Mouse (Mus musculus): ENCODE measurements around the gene Xrn2. TPM values are rescaled to one million over a fixed set of nuclear protein-coding genes. Genes with fewer than 3 reads are reported as not detected.

Xrn2 gene
- polyA plus RNA-seq, 1 experiment from 2014 or later, result 62.9 TPM

GRCm38 (mm10) chr2:147069077-147069476 is 56.3 kb downstream of the Xrn2 start:
- H3K36me3 ChIP-seq, result peaks cover 22% of the 10 kb centered on the region
- no peak overlapping the region for H3K27ac ChIP-seq
- H3K27me3 ChIP-seq, result no peaks in the 10 kb centered on the region
- H3K4me2 ChIP-seq, result no peak overlapping the region
- H3K9me3 ChIP-seq, result no peaks in the 10 kb centered on the region
- no peak overlapping the region for H3K4me3 ChIP-seq
- ATAC-seq (ENCODE audit: insufficient number of reproducible peaks, low FRiP score, low TSS enrichment, low read depth), result no peak
- H3K4me1 ChIP-seq, result no peaks in the 10 kb centered on the region
- 69% methylated on average over 1 of the region's 1 CpGs for WGBS
- no peak overlapping the region for H3K9ac ChIP-seq

- Histone ChIP-seq H3K4me1 (no peaks in the 10 kb centered on the region), H3K36me3 (peaks cover 21% of the 10 kb centered on the region), H3K4me3 (no peak overlapping the region), H3K27me3 (no peaks in the 10 kb centered on the region), H3K4me2 (no peak overlapping the region), H3K9ac (no peak overlapping the region), H3K9me3 (no peaks in the 10 kb centered on the region), H3K27ac (no peak overlapping the region)
- ATAC-seq (ENCODE audit: insufficient number of reproducible peaks, low FRiP score, low TSS enrichment, low read depth), result no peak
- WGBS, result 83% methylated on average over 1 of the region's 1 CpGs
Observed at GRCm38 (mm10) chr2:147070305-147070704, 57.5 kb downstream of the Xrn2 start.

GRCm38 (mm10) chr2:147073962-147074361 is 61.2 kb downstream of the Xrn2 start:
- H3K27ac ChIP-seq, result no peak overlapping the region
- H3K4me1 ChIP-seq, result no peaks in the 10 kb centered on the region
- no peak for ATAC-seq (ENCODE audit: insufficient number of reproducible peaks, low FRiP score, low TSS enrichment, low read depth)
- 71% methylated on average over 2 of the region's 2 CpGs for WGBS
- H3K9ac ChIP-seq, result no peak overlapping the region
- no peak overlapping the region for H3K4me3 ChIP-seq
- H3K4me2 ChIP-seq, result no peak overlapping the region
- peaks cover 21% of the 10 kb centered on the region; the same call in 1 of the 2 replicates for H3K36me3 ChIP-seq
- H3K9me3 ChIP-seq, result no peaks in the 10 kb centered on the region
- H3K27me3 ChIP-seq, result peaks cover under 1% of the 10 kb centered on the region; the same call in 1 of the 2 replicates

GRCm38 (mm10) chr2:147074399-147074798 is 61.6 kb downstream of the Xrn2 start:
- ATAC-seq (ENCODE audit: insufficient number of reproducible peaks, low FRiP score, low TSS enrichment, low read depth), result no peak
- Histone ChIP-seq H3K4me1 (no peaks in the 10 kb centered on the region), H3K9me3 (no peaks in the 10 kb centered on the region), H3K9ac (no peak overlapping the region), H3K4me3 (no peak overlapping the region), H3K27ac (no peak overlapping the region), H3K4me2 (no peak overlapping the region), H3K36me3 (peaks cover 21% of the 10 kb centered on the region; the same call in 1 of the 2 replicates), H3K27me3 (peaks cover 5% of the 10 kb centered on the region)
- 84% methylated on average over 4 of the region's 4 CpGs for WGBS

DNA sequence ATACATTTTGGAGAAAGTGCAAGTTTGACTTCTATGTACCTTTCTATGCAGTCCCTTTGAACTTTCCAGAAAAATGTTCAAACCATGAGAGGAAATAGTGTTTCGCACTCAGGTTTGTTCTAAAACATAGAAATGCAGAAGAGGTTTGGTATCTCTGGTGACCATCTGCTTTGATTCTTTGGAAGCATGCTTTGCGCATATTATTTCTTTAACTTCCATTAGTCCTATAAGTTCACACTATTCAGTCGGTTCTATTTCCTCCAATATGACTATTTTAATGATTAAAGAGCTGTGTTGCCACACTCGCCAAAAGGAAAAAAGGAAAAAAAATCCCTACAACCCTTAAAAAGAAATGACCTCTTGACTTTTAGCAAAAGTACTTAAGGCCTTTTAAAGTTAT is 69.6 kb downstream of the Xrn2 start:
- WGBS, result 63% methylated on average over 4 of the region's 4 CpGs
- ATAC-seq (ENCODE audit: insufficient number of reproducible peaks, low FRiP score, low TSS enrichment, low read depth), result no peak

GRCm38 (mm10) chr2:147083471-147084365 is 70.9 kb downstream of the Xrn2 start:
- no peak overlapping the region for H3K9ac ChIP-seq
- H3K9me3 ChIP-seq, result no peaks in the 10 kb centered on the region
- no peak overlapping the region for H3K27ac ChIP-seq
- H3K4me3 ChIP-seq, result peak overlapping the region; percentile 43
- WGBS, result 1% methylated on average over 72 of the region's 72 CpGs
- H3K36me3 ChIP-seq, result no peaks in the 10 kb centered on the region
- peaks cover 19% of the 10 kb centered on the region for H3K4me1 ChIP-seq
- H3K4me2 ChIP-seq, result peak overlapping the region; percentile 76
- peaks cover 75% of the 10 kb centered on the region for H3K27me3 ChIP-seq
- no peak for ATAC-seq (ENCODE audit: insufficient number of reproducible peaks, low FRiP score, low TSS enrichment, low read depth)

More for the DNA sequence above, 69.6 kb downstream of the Xrn2 start:
- Histone ChIP-seq H3K9me3 (no peaks in the 10 kb centered on the region), H3K4me2 (no peak overlapping the region), H3K4me1 (peaks cover 19% of the 10 kb centered on the region), H3K27me3 (peaks cover 69% of the 10 kb centered on the region), H3K36me3 (0 out of 2 replicates have a peak, but pooled peaks cover under 1% of the 10 kb centered on the region), H3K27ac (no peak overlapping the region), H3K4me3 (no peak overlapping the region), H3K9ac (no peak overlapping the region)

DNA sequence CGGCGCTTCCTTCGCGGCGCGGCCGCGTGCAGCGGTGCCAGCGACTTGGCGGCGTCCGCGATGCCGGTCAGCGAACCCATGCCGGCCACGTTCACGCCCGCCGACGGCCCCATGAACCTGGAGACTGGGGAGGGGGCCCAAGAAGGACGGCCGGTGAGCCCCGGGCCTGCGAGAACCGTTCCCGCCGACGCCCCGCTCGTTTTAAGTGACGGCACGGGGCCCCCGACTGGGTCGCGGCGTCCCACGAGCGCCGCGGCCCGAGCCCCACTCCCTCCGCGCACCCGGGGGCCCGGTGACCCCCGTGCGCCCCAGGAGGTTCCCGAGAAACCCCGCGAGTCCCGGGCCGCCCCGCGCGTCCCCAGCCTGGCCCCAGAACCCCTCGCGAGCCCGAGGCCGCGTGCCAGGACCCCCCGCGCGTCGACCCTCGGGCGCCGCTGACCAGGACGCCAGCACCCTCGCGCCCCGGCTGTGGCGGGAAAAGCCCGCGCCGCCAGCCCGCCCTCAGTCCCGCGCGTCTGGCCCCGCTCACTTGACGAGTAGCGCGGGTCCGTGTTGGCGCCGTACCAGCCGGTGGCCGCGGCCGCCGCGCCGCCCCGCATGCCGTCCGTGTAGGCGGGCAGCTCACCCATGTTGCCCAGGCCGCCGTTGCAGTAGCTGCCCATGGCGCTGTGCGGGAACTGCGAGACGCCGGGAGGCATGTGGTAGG is 71.7 kb downstream of the Xrn2 start:
- no peak overlapping the region for H3K9ac ChIP-seq
- no peak overlapping the region for H3K27ac ChIP-seq
- H3K27me3 ChIP-seq, result peaks cover 69% of the 10 kb centered on the region

DNA sequence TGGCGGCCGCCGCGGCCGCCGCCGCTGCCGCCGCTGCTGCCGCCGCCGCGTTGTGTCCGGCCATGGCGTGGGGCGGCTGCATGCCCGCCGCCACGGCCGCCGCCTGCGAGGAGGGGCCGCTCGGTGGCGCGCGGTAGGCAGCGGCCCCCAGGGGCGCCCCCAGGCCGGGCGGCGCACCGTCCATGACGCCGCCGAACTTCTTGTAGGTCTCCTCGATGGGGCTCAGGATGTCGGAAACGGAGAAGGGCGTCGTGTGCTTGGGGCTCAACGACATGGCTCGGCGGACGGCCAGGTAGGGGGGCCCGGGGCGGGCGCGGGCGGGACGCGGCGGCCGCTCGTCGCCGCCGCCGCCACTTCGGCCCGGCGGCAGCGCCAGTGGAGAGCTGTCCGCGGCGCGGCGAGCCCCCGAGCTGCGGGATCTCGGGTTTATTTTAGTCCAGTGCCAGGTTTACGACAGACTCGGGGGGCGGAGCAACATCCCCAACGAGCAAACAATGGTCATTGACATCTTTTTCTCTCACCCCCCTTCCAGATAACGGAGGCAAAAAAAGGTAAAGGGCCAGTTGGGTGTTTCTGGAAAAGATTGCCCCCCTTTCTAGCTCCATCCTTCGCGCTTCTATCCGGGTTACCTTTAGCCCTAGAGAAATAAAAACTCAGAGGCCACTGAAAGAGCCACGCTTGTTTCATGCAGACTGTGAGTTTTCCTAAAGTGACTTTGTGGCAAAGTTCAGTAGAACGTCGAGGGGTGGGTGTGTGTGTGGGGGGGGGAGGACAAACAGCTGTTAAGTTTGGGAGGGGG is 72.5 kb downstream of the Xrn2 start, which contains the start of gene Nkx2-4:
TSS of gene Nkx2-4 (minus strand) at position 374 of the 799 bp plus-strand sequence.
- no peak within 1 kb of the TSS for H3K27ac ChIP-seq
- peak within 1 kb of the TSS; percentile 76 for H3K4me2 ChIP-seq
- peaks cover 19% of the 10 kb centered on the region for H3K4me1 ChIP-seq
- peak within 1 kb of the TSS; percentile 43 for H3K4me3 ChIP-seq
- WGBS, result under 1% methylated on average over 76 of the region's 82 CpGs
- H3K9me3 ChIP-seq, result no peaks in the 10 kb centered on the region
- ATAC-seq (ENCODE audit: insufficient number of reproducible peaks, low FRiP score, low TSS enrichment, low read depth), result no peak
- H3K36me3 ChIP-seq, result no peaks in the 10 kb centered on the region
- H3K27me3 ChIP-seq, result peaks cover 71% of the 10 kb centered on the region
- no peak within 1 kb of the TSS for H3K9ac ChIP-seq

More for the DNA sequence above, 71.7 kb downstream of the Xrn2 start:
- H3K4me2 ChIP-seq, result peak overlapping the region; percentile 76
- no peaks in the 10 kb centered on the region for H3K9me3 ChIP-seq
- peaks cover 19% of the 10 kb centered on the region for H3K4me1 ChIP-seq
- peak overlapping the region; percentile 43 for H3K4me3 ChIP-seq
- ATAC-seq (ENCODE audit: insufficient number of reproducible peaks, low FRiP score, low TSS enrichment, low read depth), result no peak
- under 1% methylated on average over 106 of the region's 106 CpGs for WGBS
- no peaks in the 10 kb centered on the region for H3K36me3 ChIP-seq

DNA sequence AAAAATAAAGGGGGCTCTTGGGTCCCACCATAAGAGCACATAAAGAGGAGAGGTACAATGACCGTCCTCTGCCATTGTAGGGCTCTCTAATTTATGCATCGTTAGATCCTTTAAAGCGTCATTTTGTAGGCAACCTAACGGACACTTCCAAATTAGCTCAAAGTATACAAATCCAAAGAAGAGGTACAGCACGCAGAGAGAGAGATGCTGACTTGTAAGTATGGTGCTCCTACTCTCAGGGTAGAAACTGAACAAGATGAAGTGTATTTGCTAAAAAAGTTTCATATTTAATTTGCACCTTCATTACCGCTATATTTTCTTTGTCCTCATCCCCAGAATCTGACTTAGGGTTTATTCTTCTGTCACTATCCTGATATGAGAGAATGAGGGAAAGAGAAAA is 73.1 kb downstream of the Xrn2 start:
- Histone ChIP-seq H3K4me3 (no peak overlapping the region), H3K4me1 (peaks cover 19% of the 10 kb centered on the region), H3K36me3 (no peaks in the 10 kb centered on the region), H3K9me3 (no peaks in the 10 kb centered on the region), H3K9ac (no peak overlapping the region), H3K27me3 (peaks cover 67% of the 10 kb centered on the region), H3K27ac (no peak overlapping the region), H3K4me2 (no peak overlapping the region)
- 10% methylated on average over 6 of the region's 6 CpGs for WGBS
- no peak for ATAC-seq (ENCODE audit: insufficient number of reproducible peaks, low FRiP score, low TSS enrichment, low read depth)

- Histone ChIP-seq H3K27me3 (peaks cover 62% of the 10 kb centered on the region), H3K9ac (no peak overlapping the region), H3K4me2 (no peak overlapping the region), H3K36me3 (no peaks in the 10 kb centered on the region), H3K4me3 (no peak overlapping the region), H3K27ac (no peak overlapping the region), H3K4me1 (peaks cover 19% of the 10 kb centered on the region), H3K9me3 (no peaks in the 10 kb centered on the region)
- ATAC-seq (ENCODE audit: insufficient number of reproducible peaks, low FRiP score, low TSS enrichment, low read depth), result no peak
- WGBS, result 21% methylated on average over 5 of the region's 5 CpGs
Observed at GRCm38 (mm10) chr2:147086441-147086840, 73.6 kb downstream of the Xrn2 start.

DNA sequence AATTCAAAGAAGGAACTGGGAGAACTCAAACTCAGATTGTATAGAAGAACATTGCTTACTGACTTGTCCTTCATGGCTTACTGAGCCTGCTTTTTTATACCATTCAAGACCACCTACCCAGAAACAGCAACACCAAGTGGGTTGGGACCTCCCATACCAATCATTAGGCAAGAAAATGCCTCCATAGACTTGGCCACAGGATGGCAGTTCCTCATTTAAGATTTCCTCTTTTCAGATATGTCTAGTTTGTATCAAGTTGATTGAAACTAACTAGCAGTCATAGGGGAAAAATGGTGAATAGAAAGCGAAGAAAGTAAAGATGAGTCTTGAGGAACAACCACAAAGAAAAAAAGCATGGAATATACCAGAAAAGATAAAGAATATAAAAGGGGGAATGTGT is 106.9 kb downstream of the Xrn2 start:
- Histone ChIP-seq H3K4me3 (no peak overlapping the region), H3K9ac (no peak overlapping the region), H3K4me2 (no peak overlapping the region), H3K4me1 (no peaks in the 10 kb centered on the region), H3K36me3 (no peaks in the 10 kb centered on the region), H3K9me3 (no peaks in the 10 kb centered on the region), H3K27me3 (no peaks in the 10 kb centered on the region), H3K27ac (no peak overlapping the region)
- no peak for ATAC-seq (ENCODE audit: insufficient number of reproducible peaks, low FRiP score, low TSS enrichment, low read depth)
- WGBS, result 83% methylated on average over 1 of the region's 1 CpGs

Data from limb, embryonic 15.5 days (tissue).